Mouse (Mus musculus) ES-E14 (cell line): ENCODE data around the gene Synpr.

Experiments
- HCFC1 ChIP-seq: IDR thresholded peaks from 2 replicates; pipeline ENCODE4 v1.6.1; 2012; ENCODE audit warnings: low read length, inconsistent platforms, borderline replicate concordance; ENCODE audit not compliant: insufficient read depth
- MAFK ChIP-seq: IDR thresholded peaks from 2 replicates; pipeline ENCODE4 v1.6.1; 2014; ENCODE audit warnings: mild to moderate bottlenecking, low read depth, low read length, inconsistent platforms; ENCODE audit not compliant: insufficient read depth
- ZC3H11A ChIP-seq: IDR thresholded peaks from 2 replicates; pipeline ENCODE4 v1.6.1; 2012; ENCODE audit warnings: low read depth, mild to moderate bottlenecking, inconsistent platforms, low read length, borderline replicate concordance
- ZNF384 ChIP-seq: IDR thresholded peaks from 2 replicates; pipeline ENCODE4 v1.6.1; 2012; ENCODE audit warnings: low read depth, low read length, inconsistent platforms

GRCm38 (mm10) chr14:13596251-13596650 is 311.7 kb downstream of the Synpr start:
- TF ChIP-seq ZNF384 (no peak), HCFC1 (no peak), MAFK (no peak), ZC3H11A (no peak)
